Mouse (Mus musculus): ENCODE results near the gene Mfsd12. TPM values are rescaled to one million over a fixed set of nuclear protein-coding genes. Genes with fewer than 3 reads are reported as not detected.

Mfsd12 gene
- polyA plus RNA-seq, 1 experiment from 2014 or later: 9.8 TPM

DNA sequence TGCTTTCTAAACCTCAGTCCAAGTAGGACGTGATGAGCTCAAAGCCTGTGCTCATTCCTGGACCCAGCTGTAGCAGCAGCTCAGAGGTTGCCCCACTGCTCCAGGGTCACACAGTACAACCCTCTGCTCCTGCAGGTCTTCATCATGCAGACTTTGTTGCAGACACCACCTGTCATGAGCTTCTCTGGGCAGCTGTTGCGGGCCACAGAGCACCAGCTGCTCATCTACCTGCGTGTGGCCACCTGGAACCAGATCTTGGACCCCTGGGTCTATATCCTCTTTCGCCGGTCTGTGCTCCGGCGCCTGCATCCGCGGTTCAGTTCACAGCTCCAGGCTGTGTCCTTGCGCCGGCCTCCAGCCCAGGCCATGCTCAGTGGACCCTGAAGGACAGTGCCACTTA, 23.0 kb upstream of the Mfsd12 start:
- DNase-seq (ENCODE audit: low spot score) (no peak), ATAC-seq (ENCODE audit: low read depth) (no peak)
- 69% methylated on average over 11 of the region's 11 CpGs for WGBS
- no peak overlapping the region for H3K4me3 ChIP-seq (ENCODE audit: low read depth, low read length)
- H3K27ac ChIP-seq (replicated peaks; ENCODE audit: low read depth, low read length): no peak overlapping the region
- peaks cover 24% of the 10 kb centered on the region for H3K27me3 ChIP-seq (replicated peaks; ENCODE audit: control insufficient read depth, insufficient read depth, low read length)
- no peak overlapping the region for H3K4me2 ChIP-seq (ENCODE audit: low read depth, low read length)
- 0 out of 2 replicates have a peak overlapping the region, but pooled peaks have one; percentile 20 for H3K9ac ChIP-seq (ENCODE audit: low read depth, low read length)
- H3K36me3 ChIP-seq (ENCODE audit: control insufficient read depth, insufficient read depth, low read length): no peaks in the 10 kb centered on the region
- peaks cover 24% of the 10 kb centered on the region for H3K4me1 ChIP-seq (ENCODE audit: control insufficient read depth, insufficient read depth, low read length)
- no peaks in the 10 kb centered on the region for H3K9me3 ChIP-seq (ENCODE audit: control insufficient read depth, low read length)

- Histone ChIP-seq H3K4me3 (ENCODE audit: low read depth, low read length) (no peak overlapping the region), H3K36me3 (ENCODE audit: control insufficient read depth, insufficient read depth, low read length) (no peaks in the 10 kb centered on the region), H3K27ac (replicated peaks; ENCODE audit: low read depth, low read length) (peak overlapping the region; percentile 86), H3K9me3 (ENCODE audit: control insufficient read depth, low read length) (no peaks in the 10 kb centered on the region), H3K4me1 (ENCODE audit: control insufficient read depth, insufficient read depth, low read length) (peaks cover 13% of the 10 kb centered on the region), H3K27me3 (replicated peaks; ENCODE audit: control insufficient read depth, insufficient read depth, low read length) (peaks cover 24% of the 10 kb centered on the region), H3K4me2 (ENCODE audit: low read depth, low read length) (peak overlapping the region; percentile 8; the same call in 1 of the 2 replicates), H3K9ac (ENCODE audit: low read depth, low read length) (0 out of 2 replicates have a peak overlapping the region, but pooled peaks have one; percentile 45)
- ATAC-seq (ENCODE audit: low read depth): peak; percentile 55
- WGBS: 35% methylated on average over 14 of the region's 19 CpGs
- peak; percentile 68 for DNase-seq (ENCODE audit: low spot score)
Measured at GRCm38 (mm10) chr10:81335393-81336340, 21.6 kb upstream of the Mfsd12 start.

- peak overlapping the region; percentile 86 for H3K27ac ChIP-seq (replicated peaks; ENCODE audit: low read depth, low read length)
- no peak overlapping the region for H3K4me3 ChIP-seq (ENCODE audit: low read depth, low read length)
- DNase-seq (ENCODE audit: low spot score) (no peak), ATAC-seq (ENCODE audit: low read depth) (no peak)
- peaks cover 13% of the 10 kb centered on the region for H3K4me1 ChIP-seq (ENCODE audit: control insufficient read depth, insufficient read depth, low read length)
- H3K9ac ChIP-seq (ENCODE audit: low read depth, low read length): no peak overlapping the region
- no peak overlapping the region for H3K4me2 ChIP-seq (ENCODE audit: low read depth, low read length)
- 85% methylated on average over 4 of the region's 4 CpGs for WGBS
- peaks cover 28% of the 10 kb centered on the region for H3K27me3 ChIP-seq (replicated peaks; ENCODE audit: control insufficient read depth, insufficient read depth, low read length)
- no peaks in the 10 kb centered on the region for H3K9me3 ChIP-seq (ENCODE audit: control insufficient read depth, low read length)
- no peaks in the 10 kb centered on the region for H3K36me3 ChIP-seq (ENCODE audit: control insufficient read depth, insufficient read depth, low read length)
Measured at GRCm38 (mm10) chr10:81336558-81336957, 20.7 kb upstream of the Mfsd12 start.

GRCm38 (mm10) chr10:81340551-81341332, 16.5 kb upstream of the Mfsd12 start:
- Histone ChIP-seq H3K9ac (ENCODE audit: low read depth, low read length) (no peak overlapping the region), H3K27me3 (replicated peaks; ENCODE audit: control insufficient read depth, insufficient read depth, low read length) (peaks cover 47% of the 10 kb centered on the region), H3K27ac (replicated peaks; ENCODE audit: low read depth, low read length) (no peak overlapping the region), H3K4me1 (ENCODE audit: control insufficient read depth, insufficient read depth, low read length) (peaks cover 5% of the 10 kb centered on the region), H3K4me2 (ENCODE audit: low read depth, low read length) (no peak overlapping the region), H3K9me3 (ENCODE audit: control insufficient read depth, low read length) (no peaks in the 10 kb centered on the region), H3K36me3 (ENCODE audit: control insufficient read depth, insufficient read depth, low read length) (no peaks in the 10 kb centered on the region; the same call in 1 of the 2 replicates), H3K4me3 (ENCODE audit: low read depth, low read length) (no peak overlapping the region)
- WGBS: 33% methylated on average over 17 of the region's 17 CpGs
- DNase-seq (ENCODE audit: low spot score) (no peak), ATAC-seq (ENCODE audit: low read depth) (no peak)

DNA sequence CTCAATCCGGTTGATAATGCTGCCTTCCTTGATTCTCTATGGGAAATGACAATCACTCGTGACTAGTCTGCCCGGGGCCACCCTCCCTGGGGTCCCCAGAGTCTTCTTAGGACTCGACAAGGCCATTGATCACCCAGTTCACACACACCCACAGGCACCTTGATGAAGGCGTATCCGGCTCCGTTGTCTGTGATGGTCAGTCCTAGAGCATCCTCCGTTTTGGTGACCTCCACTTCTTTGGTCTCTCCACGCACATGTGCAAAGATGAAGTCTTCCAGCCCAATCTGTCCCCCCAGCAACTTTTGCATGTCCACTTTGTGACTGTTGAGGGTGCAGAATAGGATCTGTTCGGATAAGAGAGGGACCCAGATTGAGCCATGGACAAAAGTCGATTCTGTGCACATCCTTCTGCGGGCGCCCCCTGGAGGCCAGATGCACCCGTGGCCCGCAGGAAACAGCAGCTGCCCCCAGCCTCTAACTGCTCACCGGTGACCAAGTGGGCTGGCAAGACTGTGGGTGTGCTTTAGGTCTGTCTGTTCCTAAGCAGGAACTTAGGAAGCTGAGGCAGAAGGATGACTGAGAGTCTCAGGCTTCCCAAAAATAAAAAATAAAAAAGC, 15.8 kb upstream of the Mfsd12 start:
- Histone ChIP-seq H3K9me3 (ENCODE audit: control insufficient read depth, low read length) (no peaks in the 10 kb centered on the region), H3K4me2 (ENCODE audit: low read depth, low read length) (no peak overlapping the region)
- 37% methylated on average over 16 of the region's 16 CpGs for WGBS

DNA sequence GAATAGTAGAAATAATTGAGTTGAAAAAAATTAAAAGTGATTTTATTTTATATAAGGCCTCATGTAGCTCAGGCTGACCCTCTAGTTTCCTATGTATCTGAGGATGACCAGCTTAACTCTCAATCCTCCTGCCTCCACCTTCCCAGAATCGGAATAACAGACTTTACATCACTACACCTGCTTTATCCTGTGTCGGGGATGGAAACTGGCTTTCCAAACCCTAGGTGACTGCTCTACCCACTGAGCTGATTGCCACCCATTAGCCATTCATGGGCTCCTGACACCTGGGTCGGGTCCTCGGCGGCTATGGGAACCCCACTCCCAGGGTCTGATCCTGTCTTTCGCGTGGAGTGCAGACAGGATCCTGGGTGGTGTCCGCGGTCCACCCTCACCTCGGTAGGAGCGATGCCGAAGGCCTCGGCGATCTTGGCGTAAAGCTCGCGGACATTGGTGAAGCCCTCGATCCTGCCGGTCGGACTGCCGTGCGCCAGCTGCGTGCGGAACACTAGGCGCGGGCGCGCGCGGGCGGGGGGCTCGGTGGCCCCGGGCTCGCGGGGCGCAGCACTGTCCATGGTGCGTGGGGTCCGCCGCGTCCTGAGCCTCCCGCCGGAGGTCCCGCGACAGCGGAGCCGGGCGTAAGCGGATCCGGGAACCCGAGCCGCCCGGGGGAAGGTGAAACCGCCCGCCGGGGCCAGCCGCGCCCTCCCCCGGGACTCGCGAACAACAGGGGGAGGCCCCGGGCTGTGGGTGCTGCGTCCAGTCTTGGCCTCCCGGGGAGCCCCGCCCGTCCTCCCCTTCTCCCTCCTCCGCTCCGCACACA, 14.4 kb upstream of the Mfsd12 start, which contains the start of gene Gipc3:
Gene Gipc3, minus strand, starts transcription at position 581 of the 820 bp plus-strand sequence.
- Histone ChIP-seq H3K9me3 (ENCODE audit: control insufficient read depth, low read length) (no peaks in the 10 kb centered on the region), H3K27me3 (replicated peaks; ENCODE audit: control insufficient read depth, insufficient read depth, low read length) (peaks cover 41% of the 10 kb centered on the region), H3K27ac (replicated peaks; ENCODE audit: low read depth, low read length) (no peak within 1 kb of the TSS), H3K9ac (ENCODE audit: low read depth, low read length) (peak within 1 kb of the TSS; percentile 57), H3K36me3 (ENCODE audit: control insufficient read depth, insufficient read depth, low read length) (peaks cover 12% of the 10 kb centered on the region), H3K4me1 (ENCODE audit: control insufficient read depth, insufficient read depth, low read length) (peaks cover 8% of the 10 kb centered on the region; the same call in 1 of the 2 replicates), H3K4me3 (ENCODE audit: low read depth, low read length) (peak within 1 kb of the TSS; percentile 42), H3K4me2 (ENCODE audit: low read depth, low read length) (peak within 1 kb of the TSS; percentile 75)
- DNase-seq (ENCODE audit: low spot score): no peak
- no peak for ATAC-seq (ENCODE audit: low read depth)
- WGBS: 10% methylated on average over 20 of the region's 67 CpGs

More for the DNA sequence above, 15.8 kb upstream of the Mfsd12 start:
- Histone ChIP-seq H3K36me3 (ENCODE audit: control insufficient read depth, insufficient read depth, low read length) (peaks cover 4% of the 10 kb centered on the region), H3K27ac (replicated peaks; ENCODE audit: low read depth, low read length) (no peak overlapping the region), H3K4me3 (ENCODE audit: low read depth, low read length) (no peak overlapping the region), H3K9ac (ENCODE audit: low read depth, low read length) (no peak overlapping the region), H3K27me3 (replicated peaks; ENCODE audit: control insufficient read depth, insufficient read depth, low read length) (peaks cover 47% of the 10 kb centered on the region), H3K4me1 (ENCODE audit: control insufficient read depth, insufficient read depth, low read length) (no peaks in the 10 kb centered on the region)
- DNase-seq (ENCODE audit: low spot score) (no peak), ATAC-seq (ENCODE audit: low read depth) (no peak)

- WGBS: 48% methylated on average over 8 of the region's 8 CpGs
- no peak overlapping the region for H3K4me2 ChIP-seq (ENCODE audit: low read depth, low read length)
- H3K27me3 ChIP-seq (replicated peaks; ENCODE audit: control insufficient read depth, insufficient read depth, low read length): peaks cover 41% of the 10 kb centered on the region
- no peaks in the 10 kb centered on the region for H3K9me3 ChIP-seq (ENCODE audit: control insufficient read depth, low read length)
- peaks cover 13% of the 10 kb centered on the region for H3K36me3 ChIP-seq (ENCODE audit: control insufficient read depth, insufficient read depth, low read length)
- DNase-seq (ENCODE audit: low spot score) (no peak), ATAC-seq (ENCODE audit: low read depth) (no peak)
- no peak overlapping the region for H3K9ac ChIP-seq (ENCODE audit: low read depth, low read length)
- no peak overlapping the region for H3K4me3 ChIP-seq (ENCODE audit: low read depth, low read length)
- H3K27ac ChIP-seq (replicated peaks; ENCODE audit: low read depth, low read length): no peak overlapping the region
- peaks cover 17% of the 10 kb centered on the region for H3K4me1 ChIP-seq (ENCODE audit: control insufficient read depth, insufficient read depth, low read length)
Measured at GRCm38 (mm10) chr10:81344421-81345161, 12.7 kb upstream of the Mfsd12 start.
